Mouse (Mus musculus) heart, embryonic 11.5 days (tissue): ENCODE data around the gene Pdxk. TPM values are rescaled to one million over a fixed set of nuclear protein-coding genes. Genes with fewer than 3 reads are reported as not detected.
A peak's percentile ranks its signal among the peaks of the same experiment; 100 is the strongest.

Experiments
- ATAC-seq: fragments of 200-750 bp; cut with Nextera tagmentation; replicated peaks from 2 replicates; pipeline ENCODE4 v1.8.0; 2017; ENCODE audit warnings: moderate library complexity; ENCODE audit not compliant: insufficient number of reproducible peaks, low FRiP score, low TSS enrichment
- H3K27ac ChIP-seq: fragments of 300-500 bp; sonication (generic); 2 replicates; pipeline ENCODE4 v1.5.1; 2014; ENCODE audit warnings: mild to moderate bottlenecking, low read depth, low read length
- H3K27me3 ChIP-seq: fragments of 300-500 bp; sonication (generic); 2 replicates; pipeline ENCODE4 v1.6.1; 2014; ENCODE audit warnings: mild to moderate bottlenecking, low read length, mixed read lengths; ENCODE audit not compliant: control insufficient read depth, insufficient read depth
- H3K36me3 ChIP-seq: fragments of 300-500 bp; sonication (generic); 2 replicates; pipeline ENCODE4 v1.6.1; 2014; ENCODE audit warnings: mild to moderate bottlenecking, low read length, moderate library complexity, mixed read lengths; ENCODE audit not compliant: control insufficient read depth, insufficient read depth
- H3K4me1 ChIP-seq: fragments of 300-500 bp; sonication (generic); 2 replicates; pipeline ENCODE4 v1.6.1; 2014; ENCODE audit warnings: low read length; ENCODE audit not compliant: control insufficient read depth, insufficient read depth
- H3K4me2 ChIP-seq: fragments of 300-500 bp; sonication (generic); 2 replicates; pipeline ENCODE4 v1.6.1; 2014; ENCODE audit warnings: mild to moderate bottlenecking, moderate library complexity
- H3K4me3 ChIP-seq: fragments of 300-500 bp; sonication (generic); 2 replicates; pipeline ENCODE4 v1.5.1; 2014; ENCODE audit warnings: low read depth, low read length
- H3K9ac ChIP-seq: fragments of 300-500 bp; sonication (generic); 2 replicates; pipeline ENCODE4 v1.6.1; 2014; ENCODE audit warnings: mild to moderate bottlenecking, low read depth, low read length, moderate library complexity
- H3K9me3 ChIP-seq: fragments of 300-500 bp; sonication (generic); replicated peaks from 2 replicates; pipeline ENCODE4 v1.6.1; 2016; ENCODE audit warnings: low read length; ENCODE audit not compliant: control insufficient read depth
- WGBS: fragments of 180-500 bp; shearing (Covaris S2); extraction: QIAGEN DNeasy Blood & Tissue Kit; methylation state at CpG from one replicate; pipeline ENCODE4 v1.1.7; 2014; ENCODE audit not compliant: insufficient replicate concordance; 5-methylcytosine and 5-hydroxymethylcytosine counted together
- polyA plus RNA-seq: library from polyadenylated mRNA; unstranded; fragments of >200 nt; fragmentation: Nextera tagmentation; extraction: Ambion mirVana; gene quantifications from 2 replicates; pipeline ENCODE4 v1.2.1, GENCODE M21; 2014

Pdxk gene
- polyA plus RNA-seq, 1 experiment from 2014 or later, result 4.3 TPM

DNA sequence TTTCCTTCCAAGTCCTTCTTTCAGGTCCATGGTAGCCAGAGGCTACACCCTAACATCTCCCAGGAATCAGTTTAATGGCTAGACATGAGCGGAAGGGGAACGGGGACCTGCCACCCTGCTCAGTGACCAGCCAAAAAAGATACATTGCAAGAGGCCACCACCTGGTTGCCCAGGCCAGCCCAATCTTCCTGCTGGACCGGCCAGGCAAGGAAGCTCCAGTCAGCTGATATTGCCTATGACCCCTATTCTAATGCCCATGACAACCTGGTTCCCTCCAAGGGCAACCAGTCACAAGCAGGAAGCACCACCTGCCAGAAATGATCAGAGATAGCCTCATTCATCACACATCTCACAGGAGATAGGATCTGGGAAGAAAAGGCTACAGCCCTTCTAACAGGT lies 1.0 kb downstream of the Pdxk start:
- H3K4me1 ChIP-seq, result peaks cover 7% of the 10 kb centered on the region; the same call in 1 of the 2 replicates
- H3K9ac ChIP-seq, result peak overlapping the region; percentile 70; the same call in 1 of the 2 replicates
- 87% methylated on average over 3 of the region's 3 CpGs for WGBS
- H3K27me3 ChIP-seq, result no peaks in the 10 kb centered on the region
- H3K9me3 ChIP-seq, result no peaks in the 10 kb centered on the region
- H3K4me3 ChIP-seq, result peak overlapping the region; percentile 72
- ATAC-seq, result no peak
- no peak overlapping the region for H3K27ac ChIP-seq
- peak overlapping the region; percentile 97 for H3K4me2 ChIP-seq
- no peaks in the 10 kb centered on the region for H3K36me3 ChIP-seq

DNA sequence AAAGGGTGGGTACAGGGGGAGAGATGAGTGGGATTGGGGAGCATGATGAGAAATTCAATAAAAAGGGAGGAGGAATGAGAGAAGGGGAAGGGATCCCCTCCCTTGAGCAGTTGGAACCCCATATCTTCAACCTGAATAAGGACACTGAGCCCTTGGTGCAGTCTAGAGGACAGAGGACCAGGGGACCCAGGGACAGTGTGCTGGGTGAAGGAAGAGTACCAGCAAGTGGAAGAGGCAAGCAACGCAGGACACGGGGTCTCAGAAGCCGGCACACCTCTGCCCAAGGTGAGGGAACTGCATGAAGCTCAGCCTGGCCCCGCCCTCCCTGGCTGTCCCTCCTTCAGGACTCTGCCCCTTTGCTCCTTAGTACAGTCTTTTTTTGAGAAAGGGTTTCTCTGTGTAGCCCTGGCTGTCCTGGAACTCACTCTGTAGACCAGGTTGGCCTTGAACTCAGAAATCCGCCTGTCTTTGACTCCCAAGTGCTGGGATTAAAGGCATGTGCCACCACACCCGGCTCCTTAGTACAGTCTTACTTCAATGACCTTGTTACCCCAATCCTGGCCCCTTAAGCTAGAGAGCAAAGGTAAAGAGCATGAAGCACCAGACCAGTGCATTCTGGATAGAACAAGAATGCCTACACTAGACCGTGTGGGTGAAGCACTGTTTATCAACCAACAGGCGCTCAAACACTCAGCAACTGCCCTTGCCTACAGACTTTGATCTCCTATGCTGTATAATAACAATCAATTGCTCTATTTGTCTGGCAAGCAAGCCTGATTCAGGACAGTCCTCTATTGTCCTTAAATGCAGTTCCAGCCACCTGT lies 1.6 kb downstream of the Pdxk start:
- Histone ChIP-seq H3K4me2 (peak overlapping the region; percentile 97), H3K27me3 (no peaks in the 10 kb centered on the region), H3K27ac (no peak overlapping the region), H3K9me3 (no peaks in the 10 kb centered on the region), H3K36me3 (no peaks in the 10 kb centered on the region), H3K4me1 (peaks cover 7% of the 10 kb centered on the region; the same call in 1 of the 2 replicates), H3K4me3 (no peak overlapping the region), H3K9ac (no peak overlapping the region)
- ATAC-seq, result no peak
- WGBS, result 80% methylated on average over 8 of the region's 8 CpGs

DNA sequence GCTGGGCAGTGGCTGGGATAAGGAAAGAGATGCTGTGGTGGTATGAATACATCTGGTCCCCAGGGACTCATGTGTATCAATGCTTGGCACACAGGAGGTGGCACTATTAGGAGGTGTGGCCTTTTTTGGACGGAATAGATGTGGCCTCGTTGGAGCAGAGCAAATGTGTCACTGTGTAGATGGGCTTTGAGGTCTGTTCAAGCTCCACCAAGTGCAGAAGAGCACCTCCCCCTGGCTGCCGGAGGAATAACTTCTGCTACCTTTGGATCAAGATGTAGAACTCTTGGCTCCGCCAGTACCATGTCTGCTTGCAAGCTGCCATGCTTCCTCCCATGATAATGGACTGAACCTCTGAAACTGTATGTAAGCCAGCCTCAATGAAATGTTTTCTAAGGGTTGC lies 3.0 kb downstream of the Pdxk start:
- Histone ChIP-seq H3K9ac (no peak overlapping the region), H3K36me3 (no peaks in the 10 kb centered on the region), H3K4me1 (peaks cover 12% of the 10 kb centered on the region), H3K4me2 (no peak overlapping the region), H3K9me3 (no peaks in the 10 kb centered on the region), H3K4me3 (no peak overlapping the region), H3K27ac (no peak overlapping the region), H3K27me3 (no peaks in the 10 kb centered on the region)
- WGBS, result 70% methylated on average over 4 of the region's 4 CpGs
- ATAC-seq, result no peak

GRCm38 (mm10) chr10:78460463-78460862 lies 4.3 kb downstream of the Pdxk start:
- H3K9ac ChIP-seq, result no peak overlapping the region
- no peak overlapping the region for H3K27ac ChIP-seq
- H3K36me3 ChIP-seq, result no peaks in the 10 kb centered on the region
- no peaks in the 10 kb centered on the region for H3K9me3 ChIP-seq
- H3K4me2 ChIP-seq, result no peak overlapping the region
- no peak overlapping the region for H3K4me3 ChIP-seq
- peaks cover 12% of the 10 kb centered on the region for H3K4me1 ChIP-seq
- no peaks in the 10 kb centered on the region for H3K27me3 ChIP-seq
- ATAC-seq, result no peak
- WGBS, result 34% methylated on average over 5 of the region's 5 CpGs

GRCm38 (mm10) chr10:78458348-78459111 lies 6.2 kb downstream of the Pdxk start:
- peaks cover 6% of the 10 kb centered on the region for H3K4me1 ChIP-seq
- no peak overlapping the region for H3K27ac ChIP-seq
- H3K9ac ChIP-seq, result no peak overlapping the region
- WGBS, result 65% methylated on average over 5 of the region's 5 CpGs
- H3K4me3 ChIP-seq, result no peak overlapping the region
- no peaks in the 10 kb centered on the region for H3K36me3 ChIP-seq
- no peak overlapping the region for H3K4me2 ChIP-seq
- no peaks in the 10 kb centered on the region for H3K27me3 ChIP-seq
- ATAC-seq, result no peak
- H3K9me3 ChIP-seq, result no peaks in the 10 kb centered on the region

GRCm38 (mm10) chr10:78457495-78458347 lies 7.1 kb downstream of the Pdxk start:
- 25% methylated on average over 9 of the region's 10 CpGs for WGBS
- H3K4me3 ChIP-seq, result no peak overlapping the region; the same call in 1 of the 2 replicates
- no peaks in the 10 kb centered on the region for H3K27me3 ChIP-seq
- no peaks in the 10 kb centered on the region for H3K9me3 ChIP-seq
- H3K9ac ChIP-seq, result no peak overlapping the region
- no peaks in the 10 kb centered on the region for H3K36me3 ChIP-seq
- H3K4me2 ChIP-seq, result peak overlapping the region; percentile 45
- peaks cover 5% of the 10 kb centered on the region for H3K4me1 ChIP-seq
- H3K27ac ChIP-seq, result no peak overlapping the region
- ATAC-seq, result no peak; the same call in 1 of the 2 replicates

DNA sequence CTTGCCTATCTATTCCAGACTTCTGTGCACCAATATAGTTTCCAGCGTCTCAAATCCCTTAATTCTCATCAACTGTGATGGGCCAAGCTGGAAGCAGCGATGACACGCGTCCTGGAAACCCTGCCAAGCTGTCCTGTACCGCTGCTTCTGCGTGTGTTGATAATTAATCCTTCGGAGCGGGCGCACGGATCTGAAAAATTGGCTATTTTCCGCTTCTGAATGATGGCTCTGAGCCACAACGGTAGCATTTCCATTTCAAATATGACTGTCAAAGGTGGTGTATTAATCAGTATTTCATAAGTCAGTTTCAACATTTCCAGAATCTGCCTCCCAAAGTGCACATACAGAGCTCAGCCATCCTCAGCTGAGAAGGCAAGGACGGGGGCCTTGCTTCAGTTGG lies 8.1 kb downstream of the Pdxk start:
- no peak overlapping the region for H3K4me3 ChIP-seq
- H3K9ac ChIP-seq, result no peak overlapping the region
- no peaks in the 10 kb centered on the region for H3K36me3 ChIP-seq
- no peak overlapping the region for H3K27ac ChIP-seq
- peaks cover 5% of the 10 kb centered on the region for H3K4me1 ChIP-seq
- no peak for ATAC-seq
- 91% methylated on average over 13 of the region's 13 CpGs for WGBS
- no peak overlapping the region for H3K4me2 ChIP-seq
- H3K27me3 ChIP-seq, result no peaks in the 10 kb centered on the region
- H3K9me3 ChIP-seq, result no peaks in the 10 kb centered on the region

GRCm38 (mm10) chr10:78452641-78453040 lies 12.1 kb downstream of the Pdxk start:
- no peak for ATAC-seq
- no peak overlapping the region for H3K4me2 ChIP-seq
- no peaks in the 10 kb centered on the region for H3K9me3 ChIP-seq
- H3K4me1 ChIP-seq, result peaks cover 2% of the 10 kb centered on the region
- no peak overlapping the region for H3K9ac ChIP-seq
- no peak overlapping the region for H3K27ac ChIP-seq
- H3K27me3 ChIP-seq, result no peaks in the 10 kb centered on the region
- no peaks in the 10 kb centered on the region; the same call in 1 of the 2 replicates for H3K36me3 ChIP-seq
- WGBS, result 56% methylated on average over 4 of the region's 4 CpGs
- H3K4me3 ChIP-seq, result no peak overlapping the region
